Mouse (Mus musculus) G1E (cell line): Measurements from ENCODE around the gene Olfr1428.
"Not testable (repeated sequence)": the region's sequence is repeated elsewhere in the genome, so short reads cannot be mapped to it uniquely, and the experiment has no call there.

Source experiments
- GATA1 ChIP-seq: IDR thresholded peaks from 2 replicates; pipeline ENCODE4 v1.6.1; 2012; ENCODE audit warnings: borderline replicate concordance, low read length, inconsistent platforms, mixed read lengths
- GATA2 ChIP-seq: IDR thresholded peaks from 2 replicates; pipeline ENCODE4 v1.6.1; 2012; ENCODE audit warnings: low read depth, low read length, inconsistent platforms, borderline replicate concordance

- not testable (repeated sequence) for TF ChIP-seq GATA1, GATA2
Measured at GRCm38 (mm10) chr19:12067806-12068205, 47.9 kb downstream of the Olfr1428 start.
